Mouse (Mus musculus): Measurements from ENCODE around the gene Cdk4. TPM values are rescaled to one million over a fixed set of nuclear protein-coding genes. Genes with fewer than 3 reads are reported as not detected.

Cdk4 gene
- polyA plus RNA-seq, 1 experiment from 2014 or later, result 2,431 TPM

GRCm38 (mm10) chr10:127042468-127043115 is 20.7 kb upstream of the Cdk4 start:
- Histone ChIP-seq H3K27me3 (peaks cover 22% of the 10 kb centered on the region), H3K4me2 (peak overlapping the region; percentile 99), H3K9ac (peak overlapping the region; percentile 71; the same call in 1 of the 2 replicates), H3K27ac (no peak overlapping the region), H3K9me3 (no peaks in the 10 kb centered on the region), H3K4me3 (replicated peaks) (peak overlapping the region; percentile 82), H3K36me3 (replicated peaks) (peaks cover 10% of the 10 kb centered on the region), H3K4me1 (peaks cover 18% of the 10 kb centered on the region)
- no peak for ATAC-seq (ENCODE audit: low FRiP score)
- 16% methylated on average over 5 of the region's 5 CpGs for WGBS

GRCm38 (mm10) chr10:127043187-127043586 is 20.1 kb upstream of the Cdk4 start:
- Histone ChIP-seq H3K9ac (no peak overlapping the region), H3K27me3 (peaks cover 28% of the 10 kb centered on the region), H3K9me3 (no peaks in the 10 kb centered on the region), H3K4me1 (peaks cover 18% of the 10 kb centered on the region), H3K4me3 (replicated peaks) (0 out of 2 replicates have a peak overlapping the region, but pooled peaks have one; percentile 82), H3K27ac (no peak overlapping the region), H3K4me2 (no peak overlapping the region), H3K36me3 (replicated peaks) (peaks cover 10% of the 10 kb centered on the region)
- ATAC-seq (ENCODE audit: low FRiP score), result no peak
- 83% methylated on average over 6 of the region's 6 CpGs for WGBS

GRCm38 (mm10) chr10:127047954-127048353 is 15.4 kb upstream of the Cdk4 start, which contains the start of gene Cyp27b1:
Cyp27b1 (plus strand) TSS chr10:127048250.
- Histone ChIP-seq H3K9me3 (no peaks in the 10 kb centered on the region), H3K4me3 (replicated peaks) (no peak within 1 kb of the TSS; the same call in 1 of the 2 replicates), H3K4me1 (peaks cover 14% of the 10 kb centered on the region), H3K27ac (no peak within 1 kb of the TSS), H3K4me2 (no peak within 1 kb of the TSS; the same call in 1 of the 2 replicates), H3K27me3 (peaks cover 51% of the 10 kb centered on the region), H3K36me3 (replicated peaks) (peaks cover 10% of the 10 kb centered on the region), H3K9ac (no peak within 1 kb of the TSS)
- 33% methylated on average over 5 of the region's 5 CpGs for WGBS
- no peak for ATAC-seq (ENCODE audit: low FRiP score)

GRCm38 (mm10) chr10:127048608-127049394 is 14.5 kb upstream of the Cdk4 start:
- no peak for ATAC-seq (ENCODE audit: low FRiP score)
- Histone ChIP-seq H3K4me1 (peaks cover 10% of the 10 kb centered on the region; the same call in 1 of the 2 replicates), H3K9me3 (no peaks in the 10 kb centered on the region), H3K27me3 (peaks cover 51% of the 10 kb centered on the region), H3K4me3 (replicated peaks) (peak overlapping the region; percentile 10; the same call in 1 of the 2 replicates), H3K4me2 (no peak overlapping the region; the same call in 1 of the 2 replicates), H3K27ac (no peak overlapping the region), H3K36me3 (replicated peaks) (peaks cover 14% of the 10 kb centered on the region), H3K9ac (no peak overlapping the region)
- 6% methylated on average over 35 of the region's 35 CpGs for WGBS

- ATAC-seq (ENCODE audit: low FRiP score), result 0 out of 2 replicates have a peak, but pooled peaks have one; percentile 10
- no peak overlapping the region for H3K4me2 ChIP-seq
- H3K27ac ChIP-seq, result no peak overlapping the region
- peaks cover 10% of the 10 kb centered on the region; the same call in 1 of the 2 replicates for H3K4me1 ChIP-seq
- H3K9me3 ChIP-seq, result no peaks in the 10 kb centered on the region
- peak overlapping the region; percentile 10; the same call in 1 of the 2 replicates for H3K4me3 ChIP-seq (replicated peaks)
- H3K9ac ChIP-seq, result 0 out of 2 replicates have a peak overlapping the region, but pooled peaks have one; percentile 0
- peaks cover 18% of the 10 kb centered on the region for H3K36me3 ChIP-seq (replicated peaks)
- H3K27me3 ChIP-seq, result peaks cover 51% of the 10 kb centered on the region
- 3% methylated on average over 29 of the region's 29 CpGs for WGBS
Measured at GRCm38 (mm10) chr10:127049395-127050118, 13.8 kb upstream of the Cdk4 start.

- Histone ChIP-seq H3K4me1 (peaks cover 10% of the 10 kb centered on the region; the same call in 1 of the 2 replicates), H3K27me3 (peaks cover 51% of the 10 kb centered on the region), H3K4me2 (no peak overlapping the region), H3K27ac (no peak overlapping the region), H3K9ac (no peak overlapping the region), H3K36me3 (replicated peaks) (peaks cover 18% of the 10 kb centered on the region), H3K9me3 (no peaks in the 10 kb centered on the region), H3K4me3 (replicated peaks) (no peak overlapping the region)
- WGBS, result 14% methylated on average over 10 of the region's 10 CpGs
- 0 out of 2 replicates have a peak, but pooled peaks have one; percentile 8 for ATAC-seq (ENCODE audit: low FRiP score)
Measured at GRCm38 (mm10) chr10:127050119-127050474, 13.2 kb upstream of the Cdk4 start.

GRCm38 (mm10) chr10:127054646-127055045 is 8.7 kb upstream of the Cdk4 start:
- H3K27ac ChIP-seq, result no peak overlapping the region
- no peak overlapping the region for H3K4me2 ChIP-seq
- no peak overlapping the region for H3K4me3 ChIP-seq (replicated peaks)
- peaks cover 42% of the 10 kb centered on the region for H3K36me3 ChIP-seq (replicated peaks)
- H3K4me1 ChIP-seq, result peaks cover 25% of the 10 kb centered on the region
- no peaks in the 10 kb centered on the region for H3K9me3 ChIP-seq
- no peak overlapping the region for H3K9ac ChIP-seq
- ATAC-seq (ENCODE audit: low FRiP score), result no peak
- WGBS, result 79% methylated on average over 4 of the region's 4 CpGs
- peaks cover 27% of the 10 kb centered on the region for H3K27me3 ChIP-seq

- Histone ChIP-seq H3K4me2 (no peak overlapping the region), H3K36me3 (replicated peaks) (peaks cover 42% of the 10 kb centered on the region), H3K27me3 (peaks cover 20% of the 10 kb centered on the region), H3K27ac (no peak overlapping the region), H3K9me3 (no peaks in the 10 kb centered on the region), H3K4me3 (replicated peaks) (no peak overlapping the region), H3K4me1 (peaks cover 26% of the 10 kb centered on the region), H3K9ac (no peak overlapping the region)
- WGBS, result 94% methylated on average over 8 of the region's 8 CpGs
- no peak for ATAC-seq (ENCODE audit: low FRiP score)
Measured at GRCm38 (mm10) chr10:127055406-127055805, 7.9 kb upstream of the Cdk4 start.

GRCm38 (mm10) chr10:127056490-127056889 is 6.8 kb upstream of the Cdk4 start:
- WGBS, result 93% methylated on average over 20 of the region's 20 CpGs
- Histone ChIP-seq H3K4me3 (replicated peaks) (no peak overlapping the region), H3K27ac (no peak overlapping the region), H3K27me3 (peaks cover 9% of the 10 kb centered on the region), H3K4me1 (peaks cover 35% of the 10 kb centered on the region), H3K36me3 (replicated peaks) (peaks cover 42% of the 10 kb centered on the region), H3K9ac (no peak overlapping the region), H3K9me3 (no peaks in the 10 kb centered on the region), H3K4me2 (no peak overlapping the region)
- no peak for ATAC-seq (ENCODE audit: low FRiP score)

GRCm38 (mm10) chr10:127058161-127058560 is 5.2 kb upstream of the Cdk4 start:
- H3K27ac ChIP-seq, result no peak overlapping the region
- H3K9me3 ChIP-seq, result no peaks in the 10 kb centered on the region
- H3K4me1 ChIP-seq, result peaks cover 45% of the 10 kb centered on the region
- H3K9ac ChIP-seq, result peak overlapping the region; percentile 98; the same call in 1 of the 2 replicates
- ATAC-seq (ENCODE audit: low FRiP score), result peak; percentile 28
- under 1% methylated on average over 9 of the region's 9 CpGs for WGBS
- H3K4me2 ChIP-seq, result peak overlapping the region; percentile 96
- no peaks in the 10 kb centered on the region; the same call in 1 of the 2 replicates for H3K27me3 ChIP-seq
- H3K4me3 ChIP-seq (replicated peaks), result peak overlapping the region; percentile 99
- peaks cover 42% of the 10 kb centered on the region for H3K36me3 ChIP-seq (replicated peaks)

- Histone ChIP-seq H3K36me3 (replicated peaks) (peaks cover 39% of the 10 kb centered on the region), H3K27me3 (no peaks in the 10 kb centered on the region; the same call in 1 of the 2 replicates), H3K4me1 (peaks cover 45% of the 10 kb centered on the region), H3K27ac (peak overlapping the region; percentile 27; the same call in 1 of the 2 replicates), H3K4me2 (peak overlapping the region; percentile 96), H3K4me3 (replicated peaks) (peak overlapping the region; percentile 99), H3K9me3 (no peaks in the 10 kb centered on the region), H3K9ac (peak overlapping the region; percentile 98)
- WGBS, result 5% methylated on average over 8 of the region's 8 CpGs
- ATAC-seq (ENCODE audit: low FRiP score), result no peak
Measured at GRCm38 (mm10) chr10:127058708-127059107, 4.6 kb upstream of the Cdk4 start.

Data from forebrain, embryonic 12.5 days (tissue).